Mouse (Mus musculus) megakaryocyte-erythroid progenitor cell, adult 5-6 weeks (primary cell): ENCODE measurements around the gene Klk11. TPM values are rescaled to one million over a fixed set of nuclear protein-coding genes. Genes with fewer than 3 reads are reported as not detected.

Experiments
- ATAC-seq: replicated peaks from 2 replicates; pipeline ENCODE4 v1.8.0; 2016; ENCODE audit warnings: mild to moderate bottlenecking, inconsistent platforms; ENCODE audit not compliant: severe bottlenecking, poor library complexity, low FRiP score, low TSS enrichment
- total RNA-seq, 2 experiments: library from RNA; stranded (forward) in 1 of 2; stranded (reverse) in 1 of 2; fragments of 200-1000, 215-1000 nt in 1 of 2; fragments of >200 nt in 1 of 2; fragmentation: Nextera tagmentation in 1 of 2; gene quantifications; 2 replicates each; pipeline ENCODE4 v1.2.3; 2014 to 2017

The Klk11 gene
- total RNA-seq (2014; fragmentation: Nextera tagmentation) = not detected in 2 replicates
- not detected in 2 replicates for total RNA-seq (2017)

DNA sequence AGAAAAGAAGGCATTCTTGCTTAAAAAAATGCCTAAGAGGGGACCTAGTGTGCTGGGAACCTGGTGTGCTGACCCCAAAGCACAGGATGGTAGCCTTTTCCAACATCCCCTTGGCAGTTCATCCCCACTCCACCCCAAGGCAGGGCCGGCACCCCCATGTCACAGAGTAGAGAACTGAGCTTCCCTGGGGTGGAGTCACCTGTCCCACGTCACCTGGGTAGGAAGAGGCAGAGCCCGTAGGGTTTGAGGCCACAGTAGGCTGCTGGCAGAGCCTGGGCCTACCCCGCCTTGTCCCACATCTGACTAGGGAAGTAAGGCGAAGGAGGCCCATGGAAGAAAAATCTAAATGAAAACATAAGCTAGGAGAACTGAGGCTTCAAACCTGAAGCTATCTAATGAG is at the start of gene Klk11:
Klk11 (plus strand) TSS at position 241 of the 400 bp plus-strand sequence.
- no peak for ATAC-seq

DNA sequence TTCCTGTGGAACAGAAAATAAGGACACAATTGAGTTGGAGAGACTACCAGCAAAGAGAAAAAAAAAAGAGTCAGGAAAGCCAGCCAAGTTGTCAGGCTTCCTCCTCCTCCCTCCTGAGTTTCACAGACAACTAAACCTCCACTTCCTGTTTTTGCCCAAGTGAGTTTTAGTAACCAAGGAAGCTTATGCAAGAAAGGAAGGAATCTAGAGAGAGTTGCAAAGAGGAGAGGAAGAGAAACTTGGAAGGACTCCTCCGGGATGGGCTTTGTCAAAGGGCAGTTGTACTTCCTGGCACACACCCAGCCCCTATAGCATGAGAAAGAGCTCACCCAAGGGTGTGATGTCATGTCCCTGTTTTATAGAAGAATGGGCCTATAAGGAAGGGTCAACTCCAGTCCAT is 26.6 kb upstream of the Klk11 start:
- no peak for ATAC-seq

DNA sequence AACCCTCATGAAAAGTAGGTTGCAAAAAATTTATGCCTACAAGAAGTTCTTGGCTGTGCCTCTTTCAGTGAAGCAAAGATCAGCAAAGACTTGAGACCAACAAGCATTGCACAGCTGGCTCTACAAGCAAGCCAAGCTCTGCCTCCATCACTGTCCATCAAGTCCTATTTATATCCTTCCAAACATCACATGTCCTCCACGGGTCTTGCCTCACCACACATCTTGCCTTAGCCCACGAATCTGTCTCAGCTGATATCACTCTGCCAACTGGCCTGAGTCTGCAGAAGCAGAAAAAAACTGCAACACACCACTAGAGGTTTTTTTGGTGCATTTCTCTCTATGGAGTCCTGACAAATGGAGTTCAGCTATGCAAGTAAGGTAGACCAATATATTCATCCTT is 21.6 kb upstream of the Klk11 start:
- no peak for ATAC-seq

DNA sequence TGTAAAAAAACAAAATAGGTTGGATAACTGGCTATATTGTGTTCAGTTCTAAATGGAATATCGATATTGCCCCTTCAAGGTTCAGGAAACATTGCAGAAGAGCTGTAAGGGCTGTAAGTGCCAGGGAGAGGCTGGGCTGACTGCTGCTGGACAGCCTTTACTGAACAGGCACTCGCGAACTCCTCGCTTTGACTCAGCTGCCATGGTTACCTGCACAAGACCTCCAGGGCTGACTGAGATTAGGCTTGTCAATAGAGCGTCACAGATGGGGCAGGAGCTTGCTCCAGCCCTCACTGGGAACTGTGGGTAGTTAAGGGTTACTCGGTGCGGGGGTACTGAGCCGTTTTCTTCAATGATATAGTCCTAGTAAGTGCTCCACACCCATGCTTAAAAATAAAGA is 7.9 kb upstream of the Klk11 start:
- no peak for ATAC-seq

GRCm38 (mm10) chr7:43768597-43768996 is 5.8 kb upstream of the Klk11 start, which contains the start of gene Klk12:
Gene Klk12, plus strand, starts transcription at chr7:43768897.
- no peak for ATAC-seq

DNA sequence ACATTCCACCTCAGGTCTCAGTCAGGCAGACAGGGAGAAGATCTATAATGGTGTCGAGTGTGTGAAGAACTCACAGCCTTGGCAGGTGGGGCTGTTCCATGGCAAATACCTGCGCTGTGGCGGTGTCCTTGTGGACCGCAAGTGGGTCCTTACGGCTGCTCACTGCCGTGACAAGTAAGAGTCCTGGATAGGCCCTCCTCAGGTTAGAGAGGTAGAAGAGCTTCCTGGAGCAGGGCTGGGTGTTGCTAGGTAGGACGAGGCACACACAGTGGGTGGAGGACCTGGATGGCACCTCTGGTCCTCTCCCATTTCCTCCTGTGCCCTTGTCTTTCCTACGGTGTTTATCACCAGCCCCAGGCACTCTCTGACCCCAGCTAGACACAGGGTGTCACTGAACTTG is 4.8 kb upstream of the Klk11 start:
- ATAC-seq = no peak

DNA sequence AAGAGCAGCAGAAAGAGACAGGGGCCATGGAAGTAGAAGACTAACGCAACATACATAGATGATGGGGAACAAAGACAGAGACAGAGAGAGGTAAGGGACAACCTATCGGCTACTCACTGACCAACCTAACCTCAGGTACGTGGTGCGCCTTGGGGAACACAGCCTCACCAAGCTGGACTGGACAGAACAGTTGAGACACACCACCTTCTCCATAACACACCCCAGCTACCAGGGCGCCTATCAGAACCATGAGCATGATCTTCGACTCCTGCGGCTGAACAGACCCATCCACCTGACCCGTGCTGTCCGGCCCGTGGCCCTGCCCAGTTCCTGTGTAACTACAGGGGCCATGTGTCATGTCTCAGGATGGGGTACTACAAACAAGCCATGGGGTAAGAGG is 3.7 kb upstream of the Klk11 start:
- ATAC-seq = no peak

GRCm38 (mm10) chr7:43771916-43772315 is 2.5 kb upstream of the Klk11 start:
- ATAC-seq = no peak

- ATAC-seq = no peak
Observed at GRCm38 (mm10) chr7:43772901-43773300, 1.5 kb upstream of the Klk11 start.

- ATAC-seq = no peak
Observed at GRCm38 (mm10) chr7:43774802-43775201, 398 bp downstream of the Klk11 start.

DNA sequence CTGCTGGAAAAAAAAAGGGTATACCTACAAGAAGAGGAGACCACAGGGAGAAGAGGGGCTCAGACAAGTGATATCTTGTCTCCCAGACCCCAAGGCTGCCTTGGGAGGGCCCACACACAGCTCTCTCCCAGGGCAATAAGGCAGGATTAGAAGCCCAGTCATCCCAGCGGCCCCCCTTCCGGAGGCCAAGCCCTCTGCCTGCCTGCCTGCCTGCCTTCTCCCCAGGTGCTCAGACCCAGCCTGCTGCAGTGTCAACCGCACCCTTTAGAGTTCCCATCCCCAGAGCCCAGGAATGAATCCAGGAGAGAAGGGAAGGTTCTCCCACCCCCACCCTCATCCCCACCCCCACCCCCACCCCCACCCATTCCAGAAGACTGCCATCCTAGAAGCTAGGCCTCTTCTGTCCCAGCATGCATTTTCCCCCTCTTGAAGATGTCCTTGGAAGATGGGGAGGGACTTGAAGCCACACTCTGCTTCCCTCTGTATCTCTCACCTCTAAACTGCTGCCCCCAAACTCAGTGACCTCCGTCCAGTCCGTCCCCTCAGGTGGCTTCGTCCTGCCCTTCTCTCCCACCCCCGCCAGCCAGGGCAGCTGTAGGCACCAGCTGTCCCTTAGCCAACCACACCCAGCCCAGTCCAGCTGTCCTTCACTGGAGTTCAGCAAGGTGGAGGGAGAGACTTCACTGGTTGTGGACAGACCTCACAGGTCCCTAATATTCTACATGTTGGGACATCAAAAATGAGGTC is 1.1 kb downstream of the Klk11 start:
- no peak for ATAC-seq

GRCm38 (mm10) chr7:43776506-43776905 is 2.1 kb downstream of the Klk11 start:
- no peak for ATAC-seq

GRCm38 (mm10) chr7:43777423-43777822 is 3.0 kb downstream of the Klk11 start:
- ATAC-seq = no peak

DNA sequence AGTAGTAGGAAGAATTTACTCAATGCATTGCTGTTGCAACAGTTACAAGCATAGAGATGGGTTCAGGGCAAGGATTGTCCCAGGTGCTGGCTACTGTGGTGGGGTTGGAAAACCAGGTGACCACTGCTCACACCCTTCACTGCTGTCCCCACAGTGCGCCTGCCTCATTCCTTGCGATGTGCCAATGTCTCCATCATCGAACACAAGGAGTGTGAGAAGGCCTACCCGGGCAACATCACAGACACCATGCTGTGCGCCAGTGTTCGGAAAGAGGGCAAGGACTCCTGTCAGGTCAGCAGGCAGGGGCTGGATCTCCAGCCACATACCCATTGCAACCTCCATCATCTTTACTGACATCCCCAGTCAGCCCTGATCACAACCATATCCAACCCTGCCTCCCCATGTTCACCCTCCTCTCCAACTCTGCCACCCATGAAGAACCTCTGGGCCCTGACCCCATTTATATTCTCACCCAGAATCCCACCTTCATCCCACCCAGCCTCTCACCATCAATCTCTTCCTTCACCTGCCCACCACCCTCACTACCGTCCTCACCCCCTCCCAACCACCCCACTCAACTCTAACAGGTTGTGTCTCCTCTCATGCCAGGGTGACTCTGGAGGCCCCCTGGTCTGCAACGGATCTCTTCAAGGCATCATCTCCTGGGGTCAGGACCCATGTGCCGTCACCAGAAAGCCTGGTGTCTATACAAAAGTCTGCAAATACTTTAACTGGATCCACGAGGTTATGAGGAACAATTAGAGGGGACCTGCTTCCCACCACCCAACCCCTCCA is 4.0 kb downstream of the Klk11 start:
- ATAC-seq = no peak

- ATAC-seq = no peak
Observed at GRCm38 (mm10) chr7:43780241-43780640, 5.8 kb downstream of the Klk11 start.

DNA sequence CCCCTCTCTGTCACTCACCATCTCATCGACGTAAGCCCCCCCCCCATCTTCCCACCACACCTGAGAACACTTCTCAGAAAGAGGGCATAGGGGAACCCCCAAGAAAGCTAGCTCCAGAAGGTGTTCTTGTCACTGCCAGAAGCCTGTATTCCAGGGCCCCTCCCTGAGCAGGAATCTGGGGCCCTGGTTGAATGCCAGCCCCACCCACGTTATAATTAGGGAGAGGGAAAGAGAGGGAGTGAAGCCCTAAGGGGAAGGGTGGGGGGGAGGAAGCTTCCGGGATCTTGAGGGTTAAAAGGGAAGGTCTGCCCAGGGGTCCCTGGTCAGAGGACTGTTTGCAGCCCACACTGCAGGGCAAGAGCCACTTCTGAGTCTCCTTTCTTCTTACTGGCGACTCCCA is 6.3 kb downstream of the Klk11 start, which contains the start of gene Klk10:
Klk10 (plus strand) TSS at position 290 of the 400 bp plus-strand sequence.
- no peak for ATAC-seq

GRCm38 (mm10) chr7:43781541-43781940 is 7.1 kb downstream of the Klk11 start:
- ATAC-seq = no peak

DNA sequence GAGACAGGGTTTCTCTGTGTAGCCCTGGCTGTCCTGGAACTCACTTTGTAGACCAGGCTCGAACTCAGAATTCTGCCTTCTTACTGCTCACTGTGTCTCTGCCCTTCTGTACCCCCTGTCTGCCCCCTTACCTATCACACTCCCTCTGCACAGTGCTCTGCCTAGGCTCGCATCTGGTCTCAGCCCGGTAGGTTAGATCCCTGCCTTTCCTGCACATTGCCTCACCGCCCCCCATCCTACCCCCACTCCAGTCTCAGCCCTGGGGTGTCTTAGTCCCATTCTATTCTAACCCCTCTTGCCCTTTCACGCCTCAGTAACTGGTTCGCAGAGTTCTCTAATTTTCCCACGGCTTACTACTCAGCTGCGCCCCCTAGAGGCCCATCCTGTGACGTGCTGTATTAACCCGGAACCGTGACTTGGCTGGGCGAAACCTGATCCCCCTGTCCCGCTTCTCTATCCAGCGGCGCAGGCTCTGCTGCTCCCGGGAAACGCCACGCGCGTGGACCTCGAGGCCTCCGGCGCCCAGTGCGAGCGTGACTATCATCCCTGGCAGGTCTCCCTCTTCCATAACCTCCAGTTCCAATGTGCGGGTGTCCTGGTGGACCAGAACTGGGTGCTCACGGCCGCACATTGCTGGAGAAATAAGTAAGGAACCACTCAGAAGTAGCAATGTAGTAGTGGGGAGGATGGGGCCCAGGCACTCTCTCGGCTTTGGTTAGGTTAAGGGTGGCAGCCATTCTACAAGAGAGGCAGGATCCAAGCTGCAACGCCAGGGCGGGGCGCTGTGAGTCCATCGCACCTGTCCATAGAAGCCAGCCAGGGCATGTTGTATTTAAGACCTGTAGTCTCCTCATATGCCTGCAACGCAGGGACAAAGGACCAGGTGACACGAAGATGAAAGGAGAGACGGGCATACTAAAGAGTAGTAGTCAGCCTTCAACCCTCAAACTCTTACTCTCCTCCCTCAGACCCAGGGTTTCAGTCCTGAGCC is 8.2 kb downstream of the Klk11 start:
- peak; percentile 87 for ATAC-seq

GRCm38 (mm10) chr7:43785286-43785685 is 10.9 kb downstream of the Klk11 start:
- no peak for ATAC-seq

DNA sequence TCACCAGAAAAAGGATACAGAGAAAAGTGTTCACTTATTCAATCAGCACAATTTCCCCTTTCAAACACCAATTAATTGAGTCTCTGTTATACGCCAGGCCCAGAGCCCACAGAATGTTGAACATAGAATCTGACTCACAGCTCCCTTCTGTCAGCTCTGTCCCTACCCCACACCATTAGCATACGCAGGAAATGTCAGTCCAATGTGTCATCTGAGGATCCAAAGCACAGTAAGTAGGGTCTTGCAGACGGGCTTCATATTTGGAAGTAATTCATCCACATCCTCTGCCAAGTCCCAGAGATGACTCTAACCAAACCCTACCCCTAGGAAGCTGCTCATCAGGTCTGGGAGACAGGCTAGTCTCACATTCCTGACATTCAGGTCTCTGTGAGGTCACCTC is 13.7 kb downstream of the Klk11 start:
- ATAC-seq = no peak
